Mouse (Mus musculus) hindbrain, postnatal 0 days (tissue): ENCODE measurements around the gene Ercc6. TPM values are rescaled to one million over a fixed set of nuclear protein-coding genes. Genes with fewer than 3 reads are reported as not detected.

Source experiments
- ATAC-seq: fragments of 200-750 bp; cut with Nextera tagmentation; 2 replicates; pipeline ENCODE4 v1.8.0; 2017; ENCODE audit warnings: mild to moderate bottlenecking, moderate TSS enrichment, moderate library complexity
- DNase-seq: peaks from one replicate; pipeline ENCODE4 v3.0.0-alpha.2; 2015; ENCODE audit warnings: low spot score
- H3K27ac ChIP-seq: fragments of 300-500 bp; sonication (generic); 2 replicates; pipeline ENCODE4 v1.5.1; 2014; ENCODE audit warnings: mild to moderate bottlenecking
- H3K27me3 ChIP-seq: fragments of 300-500 bp; sonication (generic); 2 replicates; pipeline ENCODE4 v1.6.1; 2014; ENCODE audit warnings: low read length, mixed read lengths; ENCODE audit not compliant: insufficient read depth
- H3K36me3 ChIP-seq: fragments of 300-500 bp; sonication (generic); 2 replicates; pipeline ENCODE4 v1.6.1; 2014; ENCODE audit warnings: low read length, mixed read lengths; ENCODE audit not compliant: insufficient read depth
- H3K4me1 ChIP-seq: fragments of 300-500 bp; sonication (generic); 2 replicates; pipeline ENCODE4 v1.6.1; 2014; ENCODE audit warnings: antibody characterized with exemption, low read length, mixed read lengths; ENCODE audit not compliant: insufficient read depth
- H3K4me2 ChIP-seq: fragments of 300-500 bp; sonication (generic); 2 replicates; pipeline ENCODE4 v1.6.1; 2014; ENCODE audit warnings: low read depth, mild to moderate bottlenecking, low read length, moderate library complexity, mixed read lengths
- H3K4me3 ChIP-seq: fragments of 300-500 bp; sonication (generic); 2 replicates; pipeline ENCODE4 v1.5.1; 2014; ENCODE audit warnings: low read length
- H3K9ac ChIP-seq: fragments of 300-500 bp; sonication (generic); replicated peaks from 2 replicates; pipeline ENCODE4 v1.6.1; 2014; ENCODE audit warnings: mild to moderate bottlenecking, low read length, moderate library complexity, mixed read lengths
- H3K9me3 ChIP-seq: fragments of 300-500 bp; sonication (generic); 2 replicates; pipeline ENCODE4 v1.6.1; 2016; ENCODE audit warnings: low read length, mixed read lengths
- CTCF ChIP-seq: IDR thresholded peaks from 2 replicates; pipeline ENCODE4 v1.5.1; 2016; ENCODE audit warnings: antibody characterized with exemption, control low read depth, low read depth
- WGBS: fragments of 180-500 bp; shearing (Covaris S2); extraction: QIAGEN DNeasy Blood & Tissue Kit; methylation state at CpG from one replicate; pipeline ENCODE4 v1.1.7; 2014; 5-methylcytosine and 5-hydroxymethylcytosine counted together
- polyA plus RNA-seq: library from polyadenylated mRNA; unstranded; fragments of >200 nt; fragmentation: Nextera tagmentation; extraction: Ambion mirVana; gene quantifications from 2 replicates; pipeline ENCODE4 v1.2.1, GENCODE M21; 2015
- total RNA-seq: library from RNA; depleted of rRNA; stranded (reverse); fragments of >200 nt; gene quantifications from 2 replicates; pipeline ENCODE4 v1.2.3, GENCODE M21; 2014; rRNA removed

The Ercc6 gene
- total RNA-seq (10.3 and 12.2 TPM in 2 replicates), polyA plus RNA-seq (18.3 and 18.8 TPM in 2 replicates)

GRCm38 (mm10) chr14:32513336-32514032, at the start of gene Ercc6:
Gene Ercc6 (plus strand): TSS chr14:32513521.
- Histone ChIP-seq H3K4me2 (peak within 1 kb of the TSS; percentile 63), H3K4me3 (peak within 1 kb of the TSS; percentile 54), H3K9me3 (no peaks in the 10 kb centered on the region), H3K36me3 (peaks cover 14% of the 10 kb centered on the region), H3K9ac (peak within 1 kb of the TSS; percentile 56), H3K27me3 (no peaks in the 10 kb centered on the region), H3K27ac (peak within 1 kb of the TSS; percentile 76), H3K4me1 (0 out of 2 replicates have a peak, but pooled peaks cover 10% of the 10 kb centered on the region)
- peak; percentile 47 for TF ChIP-seq CTCF
- DNase-seq (peak; percentile 99), ATAC-seq (peak; percentile 95)
- under 1% methylated on average over 61 of the region's 62 CpGs for whole genome bisulfite sequencing

- ATAC-seq (0 out of 2 replicates have a peak, but pooled peaks have one; percentile 6), DNase-seq (peak; percentile 15)
- peak within 1 kb of the TSS; percentile 39 for H3K4me3 ChIP-seq
- WGBS, result under 1% methylated on average over 63 of the region's 70 CpGs
- no peak within 1 kb of the TSS for H3K27ac ChIP-seq
- H3K4me2 ChIP-seq, result peak within 1 kb of the TSS; percentile 61
- H3K4me1 ChIP-seq, result no peaks in the 10 kb centered on the region
- no peak for TF ChIP-seq CTCF
- H3K9me3 ChIP-seq, result no peaks in the 10 kb centered on the region
- no peaks in the 10 kb centered on the region for H3K36me3 ChIP-seq
- 0 out of 2 replicates have a peak within 1 kb of the TSS, but pooled peaks have one; percentile 28 for H3K9ac ChIP-seq
- H3K27me3 ChIP-seq, result peaks cover 61% of the 10 kb centered on the region
These were observed 48.5 kb upstream of the Ercc6 start, which contains the start of gene Slc18a3 for GRCm38 (mm10) chr14:32464601-32465505. Gene Slc18a3 (minus strand): TSS chr14:32464850.

- no peak for TF ChIP-seq CTCF
- no peaks in the 10 kb centered on the region for H3K36me3 ChIP-seq
- H3K4me1 ChIP-seq, result no peaks in the 10 kb centered on the region
- peaks cover 54% of the 10 kb centered on the region for H3K27me3 ChIP-seq
- 4% methylated on average over 7 of the region's 11 CpGs for WGBS
- no peak overlapping the region for H3K9ac ChIP-seq
- H3K9me3 ChIP-seq, result no peaks in the 10 kb centered on the region
- no peak overlapping the region for H3K27ac ChIP-seq
- DNase-seq, result no peak
- peak overlapping the region; percentile 61 for H3K4me2 ChIP-seq
- H3K4me3 ChIP-seq, result peak overlapping the region; percentile 39
- no peak for ATAC-seq
These were observed 47.8 kb upstream of the Ercc6 start for GRCm38 (mm10) chr14:32465506-32465870.

GRCm38 (mm10) chr14:32465889-32466288, 47.4 kb upstream of the Ercc6 start, which contains the start of gene Chat:
Gene Chat (minus strand): TSS chr14:32465989.
- no peaks in the 10 kb centered on the region for H3K36me3 ChIP-seq
- H3K27ac ChIP-seq, result no peak within 1 kb of the TSS
- no peaks in the 10 kb centered on the region for H3K4me1 ChIP-seq
- DNase-seq, result no peak
- H3K4me3 ChIP-seq, result peak within 1 kb of the TSS; percentile 39
- H3K4me2 ChIP-seq, result peak within 1 kb of the TSS; percentile 61
- 0 out of 2 replicates have a peak within 1 kb of the TSS, but pooled peaks have one; percentile 28 for H3K9ac ChIP-seq
- no peak for TF ChIP-seq CTCF
- 21% methylated on average over 13 of the region's 13 CpGs for WGBS
- no peaks in the 10 kb centered on the region for H3K9me3 ChIP-seq
- peaks cover 50% of the 10 kb centered on the region for H3K27me3 ChIP-seq
- no peak for ATAC-seq

GRCm38 (mm10) chr14:32467606-32468005, 45.7 kb upstream of the Ercc6 start:
- no peak for TF ChIP-seq CTCF
- Histone ChIP-seq H3K9ac (no peak overlapping the region), H3K4me1 (no peaks in the 10 kb centered on the region), H3K4me3 (no peak overlapping the region), H3K27me3 (peaks cover 33% of the 10 kb centered on the region), H3K27ac (no peak overlapping the region), H3K9me3 (no peaks in the 10 kb centered on the region), H3K36me3 (no peaks in the 10 kb centered on the region), H3K4me2 (no peak overlapping the region)
- DNase-seq, result peak; percentile 44
- no peak for ATAC-seq
- 21% methylated on average over 5 of the region's 5 CpGs for WGBS

- no peaks in the 10 kb centered on the region for H3K9me3 ChIP-seq
- DNase-seq, result peak; percentile 90
- no peak overlapping the region for H3K4me3 ChIP-seq
- H3K36me3 ChIP-seq, result no peaks in the 10 kb centered on the region
- 11% methylated on average over 4 of the region's 4 CpGs for WGBS
- H3K9ac ChIP-seq, result no peak overlapping the region
- TF ChIP-seq CTCF, result peak; percentile 91
- ATAC-seq, result peak; percentile 83
- no peaks in the 10 kb centered on the region for H3K27me3 ChIP-seq
- H3K4me1 ChIP-seq, result no peaks in the 10 kb centered on the region
- no peak overlapping the region for H3K27ac ChIP-seq
- H3K4me2 ChIP-seq, result no peak overlapping the region
These were observed 40.3 kb upstream of the Ercc6 start for GRCm38 (mm10) chr14:32472996-32473395.
